Mouse (Mus musculus) sigmoid colon, adult 10 weeks (tissue): ENCODE measurements around the gene Calhm3. TPM values are rescaled to one million over a fixed set of nuclear protein-coding genes. Genes with fewer than 3 reads are reported as not detected.

Source experiments
- polyA plus RNA-seq: library from polyadenylated mRNA; stranded (reverse); fragments of 350-450 nt; fragmentation: Illumina TruSeq; extraction: RNeasy Lipid Tissue Mini Kit (QIAGEN cat#74804); gene quantifications from one replicate; pipeline ENCODE4 v1.2.3, GENCODE M21; 2014; ENCODE audit warnings: low read depth, low replicate concordance

The Calhm3 gene
- not detected for polyA plus RNA-seq

GRCm38 (mm10) chr19:47157664-47158063 is at the start of gene Calhm3:
Calhm3 (minus strand) TSS chr19:47157764.

GRCm38 (mm10) chr19:47178431-47179271 is 21.1 kb upstream of the Calhm3 start, which contains the start of gene Neurl1a:
Neurl1a (plus strand) TSS chr19:47178820.

GRCm38 (mm10) chr19:47144154-47144553 is 13.4 kb downstream of the Calhm3 start, which contains the start of gene Calhm1:
Calhm1 (minus strand) TSS chr19:47144254.

GRCm38 (mm10) chr19:47137771-47138421 is 19.7 kb downstream of the Calhm3 start, which contains the start of gene Calhm2:
Calhm2 (minus strand) TSS chr19:47138294.

Other genes starting within 250 kb of the Calhm3 start
- 2.7 TPM for gene Ina, start 143.1 kb downstream of the Calhm3 start, polyA plus RNA-seq
- gene Nt5c2, start 142.6 kb downstream of the Calhm3 start, polyA plus RNA-seq, result 40.4 TPM
- 30.8 TPM for gene Pcgf6, start 106.9 kb downstream of the Calhm3 start, polyA plus RNA-seq
- 11.3 TPM for gene Taf5, start 90.0 kb downstream of the Calhm3 start, polyA plus RNA-seq
- 1,955 TPM for gene Usmg5, start 67.1 kb downstream of the Calhm3 start, polyA plus RNA-seq
- gene Pdcd11, start 67.0 kb downstream of the Calhm3 start, polyA plus RNA-seq, result 2.5 TPM
- gene Calhm2, start 19.5 kb downstream of the Calhm3 start, polyA plus RNA-seq, result 1.6 TPM
- gene Calhm1, start 13.5 kb downstream of the Calhm3 start, polyA plus RNA-seq, result not detected
- gene Neurl1a, start 21.1 kb upstream of the Calhm3 start, polyA plus RNA-seq, result 0.28 TPM